Mouse (Mus musculus) heart, embryonic 16.5 days (tissue): ENCODE data around the gene Tas2r131. TPM values are rescaled to one million over a fixed set of nuclear protein-coding genes. Genes with fewer than 3 reads are reported as not detected.
"Not testable (repeated sequence)": the region's sequence is repeated elsewhere in the genome, so short reads cannot be mapped to it uniquely, and the experiment has no call there.

Experiments
- ATAC-seq: fragments of 200-750 bp; cut with Nextera tagmentation; replicated peaks from 2 replicates; pipeline ENCODE4 v1.8.0; 2017; ENCODE audit warnings: moderate number of reproducible peaks; ENCODE audit not compliant: insufficient read depth, low FRiP score; ENCODE audit errors: extremely low read depth
- H3K27ac ChIP-seq: fragments of 300-500 bp; sonication (generic); 2 replicates; pipeline ENCODE4 v1.5.1; 2014; ENCODE audit warnings: mild to moderate bottlenecking, low read length, control low read depth, moderate library complexity
- H3K27me3 ChIP-seq: fragments of 300-500 bp; sonication (generic); 2 replicates; pipeline ENCODE4 v1.6.1; 2014; ENCODE audit warnings: low read length, mixed read lengths; ENCODE audit not compliant: control insufficient read depth, insufficient read depth
- H3K36me3 ChIP-seq: fragments of 300-500 bp; sonication (generic); 2 replicates; pipeline ENCODE4 v1.6.1; 2014; ENCODE audit not compliant: control insufficient read depth, insufficient read depth
- H3K4me1 ChIP-seq: fragments of 300-500 bp; sonication (generic); 2 replicates; pipeline ENCODE4 v1.6.1; 2014; ENCODE audit warnings: low read length, mixed read lengths; ENCODE audit not compliant: control insufficient read depth, insufficient read depth
- H3K4me2 ChIP-seq: fragments of 300-500 bp; sonication (generic); 2 replicates; pipeline ENCODE4 v1.6.1; 2014; ENCODE audit warnings: low read depth, mild to moderate bottlenecking, control low read depth, low read length
- H3K4me3 ChIP-seq: fragments of 300-500 bp; sonication (generic); 2 replicates; pipeline ENCODE4 v1.5.1; 2014; ENCODE audit warnings: mild to moderate bottlenecking, control low read depth, low read length
- H3K9ac ChIP-seq: fragments of 300-500 bp; sonication (generic); 2 replicates; pipeline ENCODE4 v1.6.1; 2014; ENCODE audit warnings: low read length, control low read depth
- H3K9me3 ChIP-seq: fragments of 300-500 bp; sonication (generic); replicated peaks from 2 replicates; pipeline ENCODE4 v1.6.1; 2016; ENCODE audit warnings: low read length; ENCODE audit not compliant: control insufficient read depth
- WGBS: fragments of 180-500 bp; shearing (Covaris S2); extraction: QIAGEN DNeasy Blood & Tissue Kit; methylation state at CpG from one replicate; pipeline ENCODE4 v1.1.7; 2014; 5-methylcytosine and 5-hydroxymethylcytosine counted together
- polyA plus RNA-seq: library from polyadenylated mRNA; unstranded; fragments of >200 nt; fragmentation: Nextera tagmentation; extraction: Ambion mirVana; gene quantifications from 2 replicates; pipeline ENCODE4 v1.2.1, GENCODE M21; 2015

Gene Tas2r131
- not detected in 2 replicates for polyA plus RNA-seq

DNA sequence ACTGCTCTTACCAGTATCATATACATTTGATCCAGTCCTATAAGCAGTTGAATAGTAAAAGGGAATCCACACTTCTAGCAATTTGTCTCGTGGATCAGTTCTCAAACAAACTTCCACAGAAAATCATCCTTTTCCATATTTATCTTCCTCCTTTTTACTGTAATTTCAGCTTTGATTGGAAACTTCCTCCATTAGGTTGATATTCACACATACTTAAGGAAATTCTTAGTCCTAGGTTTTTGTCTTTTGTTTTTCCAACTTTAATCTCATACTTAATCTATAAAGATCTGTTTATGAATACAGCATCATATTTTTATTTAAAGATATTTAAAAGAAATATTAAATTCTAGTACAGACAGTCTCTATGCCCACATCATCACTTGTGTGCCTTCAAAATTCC lies at the start of gene Tas2r131:
Tas2r131 (minus strand) TSS at position 101 of the 400 bp plus-strand sequence.
- Histone ChIP-seq H3K27me3 (no peaks in the 10 kb centered on the region), H3K27ac (no peak within 1 kb of the TSS), H3K36me3 (no peaks in the 10 kb centered on the region), H3K9me3 (no peaks in the 10 kb centered on the region), H3K4me2 (no peak within 1 kb of the TSS), H3K9ac (no peak within 1 kb of the TSS), H3K4me1 (no peaks in the 10 kb centered on the region), H3K4me3 (no peak within 1 kb of the TSS)
- no peak for ATAC-seq
- 55% methylated on average over 1 of the region's 1 CpGs for WGBS

- no peak within 1 kb of the TSS for H3K27ac ChIP-seq
- WGBS, result 72% methylated on average over 2 of the region's 2 CpGs
- H3K36me3 ChIP-seq, result no peaks in the 10 kb centered on the region
- H3K4me1 ChIP-seq, result no peaks in the 10 kb centered on the region
- no peaks in the 10 kb centered on the region for H3K27me3 ChIP-seq
- no peak within 1 kb of the TSS for H3K9ac ChIP-seq
- ATAC-seq, result no peak
- no peak within 1 kb of the TSS for H3K4me2 ChIP-seq
- no peaks in the 10 kb centered on the region for H3K9me3 ChIP-seq
- no peak within 1 kb of the TSS for H3K4me3 ChIP-seq
These were observed 23.1 kb upstream of the Tas2r131 start, which contains the start of gene Tas2r109 for GRCm38 (mm10) chr6:132980865-132981264. Gene Tas2r109, minus strand, starts transcription at chr6:132980965.

GRCm38 (mm10) chr6:132950802-132951201 lies 6.9 kb downstream of the Tas2r131 start, which contains the start of gene Tas2r129:
Gene Tas2r129, plus strand, starts transcription at chr6:132951102.
- Histone ChIP-seq H3K27me3 (no peaks in the 10 kb centered on the region), H3K4me1 (no peaks in the 10 kb centered on the region), H3K9ac (no peak within 1 kb of the TSS), H3K36me3 (no peaks in the 10 kb centered on the region), H3K27ac (no peak within 1 kb of the TSS), H3K4me3 (no peak within 1 kb of the TSS), H3K9me3 (no peaks in the 10 kb centered on the region), H3K4me2 (no peak within 1 kb of the TSS)
- no peak for ATAC-seq
- 61% methylated on average over 2 of the region's 2 CpGs for WGBS

DNA sequence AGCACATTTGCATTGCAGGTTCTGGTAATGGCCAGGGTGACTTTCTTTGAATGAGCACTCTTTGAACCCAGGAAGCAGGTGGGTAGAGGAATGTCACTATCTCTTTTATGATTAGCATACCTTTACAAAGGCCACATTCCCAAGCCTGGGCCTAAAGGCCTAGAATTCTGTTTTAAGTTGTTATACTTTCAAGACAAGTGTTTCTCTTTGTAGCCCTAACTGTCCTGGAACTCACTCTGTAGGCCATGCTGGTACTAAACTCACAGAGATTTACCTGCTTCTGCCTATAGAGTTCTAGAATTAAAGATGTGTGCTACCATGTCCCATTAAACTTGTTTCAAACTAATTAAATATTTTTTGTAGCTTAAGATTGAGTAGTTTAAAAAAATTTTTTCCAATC lies 16.3 kb downstream of the Tas2r131 start:
- H3K4me3 ChIP-seq, H3K9ac ChIP-seq, ATAC-seq, H3K4me1 ChIP-seq, H3K9me3 ChIP-seq, H3K27ac ChIP-seq, H3K36me3 ChIP-seq, H3K4me2 ChIP-seq, H3K27me3 ChIP-seq: not testable (repeated sequence)

- Histone ChIP-seq H3K9ac (no peak within 1 kb of the TSS), H3K4me3 (no peak within 1 kb of the TSS), H3K27ac (no peak within 1 kb of the TSS), H3K9me3 (no peaks in the 10 kb centered on the region; the same call in 1 of the 2 replicates), H3K4me1 (no peaks in the 10 kb centered on the region), H3K4me2 (no peak within 1 kb of the TSS), H3K27me3 (no peaks in the 10 kb centered on the region), H3K36me3 (no peaks in the 10 kb centered on the region)
- ATAC-seq, result no peak
- 74% methylated on average over 3 of the region's 3 CpGs for WGBS
These were observed 48.4 kb downstream of the Tas2r131 start, which contains the start of gene Tas2r125 for GRCm38 (mm10) chr6:132909351-132909750. Gene Tas2r125, plus strand, starts transcription at chr6:132909651.

Other genes with a start within 250 kb of the Tas2r131 start
- not detected in 2 replicates for gene Tas2r122, start 246.0 kb downstream of the Tas2r131 start, polyA plus RNA-seq
- gene Tas2r115, start 219.9 kb downstream of the Tas2r131 start, polyA plus RNA-seq, result not detected in 2 replicates
- gene Tas2r124, start 203.2 kb downstream of the Tas2r131 start, polyA plus RNA-seq, result not detected in 2 replicates
- not detected in 2 replicates for gene Tas2r102, start 195.8 kb downstream of the Tas2r131 start, polyA plus RNA-seq
- gene Tas2r136, start 179.8 kb downstream of the Tas2r131 start, polyA plus RNA-seq, result not detected in 2 replicates
- not detected in 2 replicates for gene Tas2r117, start 155.1 kb downstream of the Tas2r131 start, polyA plus RNA-seq
- gene Tas2r123, start 110.8 kb downstream of the Tas2r131 start, polyA plus RNA-seq, result not detected in 2 replicates
- gene Tas2r116, start 102.5 kb downstream of the Tas2r131 start, polyA plus RNA-seq, result not detected in 2 replicates
- gene Tas2r110, start 89.9 kb downstream of the Tas2r131 start, polyA plus RNA-seq, result not detected in 2 replicates
- gene Tas2r113, start 64.9 kb downstream of the Tas2r131 start, polyA plus RNA-seq, result not detected in 2 replicates
- gene Tas2r125, start 48.3 kb downstream of the Tas2r131 start, polyA plus RNA-seq, result not detected in 2 replicates
- not detected in 2 replicates for gene Tas2r129, start 6.8 kb downstream of the Tas2r131 start, polyA plus RNA-seq
- not detected in 2 replicates for gene Tas2r109, start 23.0 kb upstream of the Tas2r131 start, polyA plus RNA-seq
- gene Tas2r103, start 79.2 kb upstream of the Tas2r131 start, polyA plus RNA-seq, result not detected in 2 replicates
- not detected in 2 replicates for gene Tas2r140, start 97.9 kb upstream of the Tas2r131 start, polyA plus RNA-seq
- gene Smim10l1, start 147.0 kb upstream of the Tas2r131 start, polyA plus RNA-seq, result 52.8 and 65.6 TPM in 2 replicates